Mouse (Mus musculus): Measurements from ENCODE around the gene Actn3. TPM values are rescaled to one million over a fixed set of nuclear protein-coding genes. Genes with fewer than 3 reads are reported as not detected.

Gene Actn3
- polyA plus RNA-seq, 1 experiment: 2.0 TPM

DNA sequence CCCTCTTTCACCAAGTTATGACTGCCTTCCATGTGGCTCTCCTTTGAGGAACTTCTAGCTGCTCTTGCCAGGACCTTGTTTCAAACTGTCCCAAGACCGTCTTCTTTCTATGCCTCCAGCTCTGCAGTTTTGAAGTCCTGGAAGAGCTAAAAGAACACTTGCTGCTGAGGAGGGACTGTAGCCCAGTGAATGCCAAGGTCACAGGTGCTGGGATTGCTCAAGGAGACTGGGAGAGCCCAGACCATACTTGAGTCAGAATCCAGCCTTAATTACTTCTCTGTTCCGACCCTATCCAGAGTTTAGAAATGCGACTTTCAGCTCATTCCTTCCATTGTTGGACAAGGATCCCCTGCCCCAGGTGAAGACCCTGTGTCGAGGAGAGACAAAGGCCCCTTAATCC, 21.8 kb downstream of the Actn3 start:
- no peak for DNase-seq
- WGBS: 72% methylated on average over 4 of the region's 4 CpGs
- Histone ChIP-seq H3K4me1 (ENCODE audit: control insufficient read depth, insufficient read depth, low read length) (peaks cover 4% of the 10 kb centered on the region), H3K27me3 (ENCODE audit: control insufficient read depth, insufficient read depth, low read length) (no peaks in the 10 kb centered on the region), H3K4me3 (replicated peaks; ENCODE audit: insufficient read depth, low read depth, low read length) (peak overlapping the region; percentile 71), H3K27ac (ENCODE audit: insufficient read depth, low read length) (peak overlapping the region; percentile 67; the same call in 1 of the 2 replicates)
- TF ChIP-seq POLR2A (IDR thresholded peaks at IDR 0.05; ENCODE audit: borderline replicate concordance, insufficient read depth, low read length): no peak
- TF ChIP-seq CTCF (IDR thresholded peaks at IDR 0.05; ENCODE audit: borderline replicate concordance, insufficient read depth, low read depth, low read length): no peak

DNA sequence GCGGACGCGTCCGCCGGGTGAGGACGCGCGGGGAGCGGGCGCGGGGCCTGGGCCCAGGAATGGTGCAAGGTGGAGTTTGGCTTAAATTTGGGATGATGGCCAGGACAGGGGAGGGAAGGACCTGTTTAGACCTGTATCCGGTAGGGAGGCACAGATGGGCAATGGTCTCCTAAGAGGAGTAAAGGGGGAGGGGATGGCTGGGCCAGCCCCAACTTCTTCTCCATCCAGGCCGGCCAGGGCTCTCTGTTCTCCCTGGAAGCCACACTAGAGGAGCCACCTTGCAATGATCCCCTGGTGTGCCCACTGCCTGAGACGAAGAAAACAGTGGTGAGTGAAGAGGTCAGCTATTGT, 22.3 kb downstream of the Actn3 start:
- TF ChIP-seq POLR2A (IDR thresholded peaks at IDR 0.05; ENCODE audit: borderline replicate concordance, insufficient read depth, low read length): no peak
- no peak for TF ChIP-seq CTCF (IDR thresholded peaks at IDR 0.05; ENCODE audit: borderline replicate concordance, insufficient read depth, low read depth, low read length)
- H3K27ac ChIP-seq (ENCODE audit: insufficient read depth, low read length): peak overlapping the region; percentile 67
- 1% methylated on average over 14 of the region's 14 CpGs for WGBS

DNA sequence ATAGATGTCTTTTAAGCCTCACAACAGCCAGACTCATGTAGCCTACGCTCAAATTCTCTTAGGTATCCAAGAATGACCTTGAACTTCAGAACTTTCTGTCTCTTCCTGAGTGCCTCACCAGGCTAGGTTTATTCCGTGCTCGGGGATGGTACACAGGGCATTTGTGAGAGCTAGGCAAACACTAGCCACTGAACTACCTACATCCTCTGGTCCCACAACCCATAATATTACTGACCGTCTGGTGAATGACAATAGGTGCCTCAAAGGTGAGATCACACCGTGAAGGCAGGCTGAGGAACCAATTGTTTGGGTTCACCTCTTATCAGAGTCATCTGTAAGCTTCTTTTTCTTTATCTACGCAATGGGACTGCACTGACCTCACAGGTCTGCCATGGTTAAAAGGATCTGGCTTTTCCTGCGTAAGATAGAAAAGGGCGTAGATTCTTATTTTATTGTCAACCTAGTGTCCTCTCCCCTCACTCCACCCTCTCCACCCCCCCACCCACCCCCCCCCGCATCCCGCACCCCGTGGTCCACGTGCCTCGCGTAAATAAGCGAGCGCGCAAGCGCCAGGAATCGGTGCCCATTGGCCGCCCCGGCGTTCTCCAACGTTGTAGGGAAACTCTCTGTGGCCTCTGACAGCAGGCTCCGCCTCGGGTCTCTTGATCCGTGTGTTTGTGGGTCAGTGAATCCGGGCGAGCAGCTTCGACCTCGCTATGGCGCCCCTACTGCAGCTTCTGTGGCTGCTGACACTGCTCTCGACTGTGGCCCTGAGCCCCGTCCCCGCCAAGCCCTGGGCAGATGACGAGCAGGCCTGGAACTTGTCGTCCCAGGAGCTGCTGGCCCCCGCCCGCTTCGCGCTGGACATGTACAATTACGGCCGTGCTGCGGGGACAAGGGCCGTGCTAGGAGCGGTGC, 22.9 kb downstream of the Actn3 start, which contains the start of gene Ctsf:
Ctsf (plus strand) TSS at position 579 of the 918 bp plus-strand sequence.
- peak within 1 kb of the TSS; percentile 71 for H3K4me3 ChIP-seq (replicated peaks; ENCODE audit: insufficient read depth, low read depth, low read length)
- no peaks in the 10 kb centered on the region for H3K27me3 ChIP-seq (ENCODE audit: control insufficient read depth, insufficient read depth, low read length)
- DNase-seq: peak; percentile 95 to 96
- 3% methylated on average over 45 of the region's 45 CpGs for WGBS
- TF ChIP-seq POLR2A (IDR thresholded peaks at IDR 0.05; ENCODE audit: borderline replicate concordance, insufficient read depth, low read length) (peak; percentile 71), CTCF (IDR thresholded peaks at IDR 0.05; ENCODE audit: borderline replicate concordance, insufficient read depth, low read depth, low read length) (no peak)
- peaks cover 4% of the 10 kb centered on the region for H3K4me1 ChIP-seq (ENCODE audit: control insufficient read depth, insufficient read depth, low read length)
- H3K27ac ChIP-seq (ENCODE audit: insufficient read depth, low read length): peak within 1 kb of the TSS; percentile 67

More for the DNA sequence above, 22.3 kb downstream of the Actn3 start:
- Histone ChIP-seq H3K4me3 (replicated peaks; ENCODE audit: insufficient read depth, low read depth, low read length) (peak overlapping the region; percentile 71), H3K4me1 (ENCODE audit: control insufficient read depth, insufficient read depth, low read length) (peaks cover 4% of the 10 kb centered on the region), H3K27me3 (ENCODE audit: control insufficient read depth, insufficient read depth, low read length) (no peaks in the 10 kb centered on the region)
- DNase-seq: no peak

GRCm38 (mm10) chr19:4850281-4850680, 27.4 kb downstream of the Actn3 start:
- 33% methylated on average over 5 of the region's 5 CpGs for WGBS
- no peak overlapping the region for H3K27ac ChIP-seq (ENCODE audit: insufficient read depth, low read length)
- DNase-seq: no peak
- no peaks in the 10 kb centered on the region; the same call in 1 of the 2 replicates for H3K27me3 ChIP-seq (ENCODE audit: control insufficient read depth, insufficient read depth, low read length)
- TF ChIP-seq CTCF (IDR thresholded peaks at IDR 0.05; ENCODE audit: borderline replicate concordance, insufficient read depth, low read depth, low read length): no peak
- H3K4me1 ChIP-seq (ENCODE audit: control insufficient read depth, insufficient read depth, low read length): no peaks in the 10 kb centered on the region; the same call in 1 of the 2 replicates
- H3K4me3 ChIP-seq (replicated peaks; ENCODE audit: insufficient read depth, low read depth, low read length): no peak overlapping the region

DNA sequence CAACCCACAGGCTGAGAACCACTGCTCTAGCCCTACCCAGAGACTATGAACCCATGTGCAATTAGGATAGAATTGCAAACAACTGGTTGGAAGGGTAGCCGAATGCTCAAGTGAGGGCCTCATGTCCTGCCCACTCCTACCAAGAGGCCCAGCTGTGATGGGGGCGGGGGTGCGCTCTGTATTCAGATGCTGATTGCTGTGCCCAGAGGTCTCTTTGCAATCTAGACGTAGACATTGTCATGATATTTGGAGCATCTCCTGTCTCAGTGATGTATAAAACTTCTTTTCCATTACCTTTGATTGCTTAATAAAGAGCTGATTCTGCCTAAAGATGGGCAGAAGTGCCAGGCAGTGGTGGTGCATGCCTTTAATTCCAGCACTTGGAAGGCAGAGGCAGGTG, 27.9 kb downstream of the Actn3 start:
- Histone ChIP-seq H3K27me3 (ENCODE audit: control insufficient read depth, insufficient read depth, low read length) (no peaks in the 10 kb centered on the region; the same call in 1 of the 2 replicates), H3K4me1 (ENCODE audit: control insufficient read depth, insufficient read depth, low read length) (no peaks in the 10 kb centered on the region; the same call in 1 of the 2 replicates), H3K27ac (ENCODE audit: insufficient read depth, low read length) (no peak overlapping the region), H3K4me3 (replicated peaks; ENCODE audit: insufficient read depth, low read depth, low read length) (no peak overlapping the region)
- TF ChIP-seq POLR2A (IDR thresholded peaks at IDR 0.05; ENCODE audit: borderline replicate concordance, insufficient read depth, low read length) (no peak), CTCF (IDR thresholded peaks at IDR 0.05; ENCODE audit: borderline replicate concordance, insufficient read depth, low read depth, low read length) (no peak)
- WGBS: 67% methylated on average over 4 of the region's 4 CpGs
- no peak for DNase-seq

GRCm38 (mm10) chr19:4847490-4847889, 30.2 kb downstream of the Actn3 start:
- WGBS: 23% methylated on average over 7 of the region's 7 CpGs
- H3K4me1 ChIP-seq (ENCODE audit: control insufficient read depth, insufficient read depth, low read length): no peaks in the 10 kb centered on the region
- no peaks in the 10 kb centered on the region; the same call in 1 of the 2 replicates for H3K27me3 ChIP-seq (ENCODE audit: control insufficient read depth, insufficient read depth, low read length)
- H3K27ac ChIP-seq (ENCODE audit: insufficient read depth, low read length): no peak overlapping the region
- DNase-seq: peak; percentile 47 to 50
- TF ChIP-seq CTCF (IDR thresholded peaks at IDR 0.05; ENCODE audit: borderline replicate concordance, insufficient read depth, low read depth, low read length): peak; percentile 77
- TF ChIP-seq POLR2A (IDR thresholded peaks at IDR 0.05; ENCODE audit: borderline replicate concordance, insufficient read depth, low read length): no peak
- no peak overlapping the region for H3K4me3 ChIP-seq (replicated peaks; ENCODE audit: insufficient read depth, low read depth, low read length)

DNA sequence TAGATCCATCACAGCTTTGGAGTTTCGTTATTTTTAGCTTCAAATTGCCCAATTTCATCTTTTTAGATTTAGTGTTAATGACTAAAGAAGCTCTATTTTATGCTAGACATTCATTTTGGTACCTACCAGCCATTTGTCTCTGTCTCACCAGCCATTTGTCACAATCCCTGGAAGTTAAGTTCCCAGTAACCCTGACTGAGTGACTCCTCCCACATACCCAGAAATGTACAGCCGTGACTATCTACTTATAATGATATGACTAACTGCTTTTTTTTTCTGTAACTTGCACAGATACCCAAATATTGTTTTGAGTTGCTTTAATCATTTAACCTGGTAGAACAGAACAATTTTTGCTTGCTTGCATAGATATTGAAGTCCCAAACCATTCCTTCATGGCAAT, 31.9 kb downstream of the Actn3 start:
- 71% methylated on average over 2 of the region's 2 CpGs for WGBS

DNA sequence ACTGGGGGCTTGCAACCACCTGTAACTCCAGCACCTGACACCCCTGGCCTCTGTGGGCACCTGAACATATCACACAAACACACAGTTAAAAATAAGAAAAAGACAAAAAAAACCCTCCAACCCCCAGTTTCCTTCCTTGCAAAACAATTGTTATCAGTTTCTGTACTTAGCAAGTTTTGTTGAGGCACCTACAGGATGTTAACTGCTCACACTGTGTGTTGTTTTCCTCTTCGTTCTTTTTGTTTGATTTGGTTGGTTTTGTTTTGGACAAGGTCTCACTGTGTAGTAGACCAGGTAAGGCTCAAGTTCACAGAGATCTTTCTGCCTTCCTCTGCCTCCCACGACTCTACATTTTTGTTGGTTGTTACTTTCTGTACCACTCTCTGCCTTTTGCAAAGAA, 35.1 kb downstream of the Actn3 start:
- no peak overlapping the region for H3K4me3 ChIP-seq (replicated peaks; ENCODE audit: insufficient read depth, low read depth, low read length)
- no peak for DNase-seq
- no peaks in the 10 kb centered on the region; the same call in 1 of the 2 replicates for H3K27me3 ChIP-seq (ENCODE audit: control insufficient read depth, insufficient read depth, low read length)
- H3K27ac ChIP-seq (ENCODE audit: insufficient read depth, low read length): no peak overlapping the region
- TF ChIP-seq POLR2A (IDR thresholded peaks at IDR 0.05; ENCODE audit: borderline replicate concordance, insufficient read depth, low read length) (no peak), CTCF (IDR thresholded peaks at IDR 0.05; ENCODE audit: borderline replicate concordance, insufficient read depth, low read depth, low read length) (no peak)
- H3K4me1 ChIP-seq (ENCODE audit: control insufficient read depth, insufficient read depth, low read length): 0 out of 2 replicates have a peak, but pooled peaks cover 3% of the 10 kb centered on the region
- 71% methylated on average over 2 of the region's 2 CpGs for WGBS

More for the DNA sequence above, 31.9 kb downstream of the Actn3 start:
- Histone ChIP-seq H3K4me1 (ENCODE audit: control insufficient read depth, insufficient read depth, low read length) (no peaks in the 10 kb centered on the region), H3K27me3 (ENCODE audit: control insufficient read depth, insufficient read depth, low read length) (no peaks in the 10 kb centered on the region; the same call in 1 of the 2 replicates), H3K27ac (ENCODE audit: insufficient read depth, low read length) (no peak overlapping the region), H3K4me3 (replicated peaks; ENCODE audit: insufficient read depth, low read depth, low read length) (no peak overlapping the region)
- TF ChIP-seq POLR2A (IDR thresholded peaks at IDR 0.05; ENCODE audit: borderline replicate concordance, insufficient read depth, low read length) (no peak), CTCF (IDR thresholded peaks at IDR 0.05; ENCODE audit: borderline replicate concordance, insufficient read depth, low read depth, low read length) (no peak)
- no peak for DNase-seq
